Mouse (Mus musculus): Measurements from ENCODE around the gene L2hgdh. TPM values are rescaled to one million over a fixed set of nuclear protein-coding genes. Genes with fewer than 3 reads are reported as not detected.

Gene L2hgdh
- total and polyA plus RNA-seq, 3 experiments, result 18.3 to 31.6 TPM; not detected in 1

DNA sequence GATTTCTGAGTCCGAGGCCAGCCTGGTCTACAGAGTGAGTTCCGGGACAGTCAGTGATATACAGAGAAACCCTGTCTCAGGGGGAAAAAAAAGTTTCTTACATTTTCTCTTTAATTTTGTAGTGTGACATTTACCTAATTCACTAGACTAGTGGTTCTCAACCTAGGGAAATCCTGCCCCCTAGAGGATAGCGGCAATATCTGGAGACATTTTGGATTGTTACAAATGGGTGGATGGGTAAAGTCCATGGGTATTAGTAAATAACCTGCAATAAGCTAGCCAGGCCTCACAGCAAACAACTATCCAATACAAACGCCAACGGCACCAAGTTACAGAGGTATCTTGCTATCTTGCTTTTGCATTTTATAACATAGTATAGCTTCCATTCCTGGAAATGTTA lies 27.9 kb downstream of the L2hgdh start:
- Histone ChIP-seq H3K9me3 (replicated peaks; ENCODE audit: insufficient read depth, low read length) (no peaks in the 10 kb centered on the region), H3K4me1 (ENCODE audit: control insufficient read depth in 1 of 2, insufficient read depth in 2 of 2, low read length in 2 of 2) (no peaks in the 10 kb centered on the region), H3K79me2 (ENCODE audit: control insufficient read depth, insufficient read depth, low read length, poor library complexity) (no peaks in the 10 kb centered on the region), H3K9ac (ENCODE audit: control insufficient read depth, low read depth, low read length, poor library complexity, severe bottlenecking) (no peak overlapping the region), H3K36me3 (ENCODE audit: control insufficient read depth in 1 of 2, insufficient read depth in 2 of 2, low read length in 2 of 2) (no peaks in the 10 kb centered on the region; a peak in 1 of 4 replicates), H3K27ac (ENCODE audit: control insufficient read depth, low read depth, low read length) (no peak overlapping the region), H3K4me3 (ENCODE audit: control insufficient read depth in 1 of 2, insufficient read depth in 1 of 2, low read depth in 2 of 2, low read length in 2 of 2) (no peak overlapping the region), H3K27me3 (ENCODE audit: control insufficient read depth in 1 of 2, insufficient read depth in 2 of 2, low read length in 2 of 2) (no peaks in the 10 kb centered on the region)
- peak; percentile 73 for DNase-seq (ENCODE audit: low read depth, low spot score)
- TF ChIP-seq RAD21 (IDR thresholded peaks at IDR 0.05; ENCODE audit: low read depth, low read length) (peak; percentile 83), SMC3 (IDR thresholded peaks at IDR 0.05; ENCODE audit: low read depth, low read length) (peak; percentile 65), JUND (IDR thresholded peaks at IDR 0.05; ENCODE audit: low read depth, low read length) (no peak), UBTF (IDR thresholded peaks at IDR 0.05; ENCODE audit: borderline replicate concordance, insufficient read depth, low read depth, low read length) (no peak), MYC (IDR thresholded peaks at IDR 0.05; ENCODE audit: low read depth, low read length) (no peak), ZMIZ1 (IDR thresholded peaks at IDR 0.05; ENCODE audit: low read depth, low read length) (no peak), ELF1 (IDR thresholded peaks at IDR 0.05; ENCODE audit: low read depth, low read length) (no peak), ETS1 (IDR thresholded peaks at IDR 0.05; ENCODE audit: low read depth, low read length) (no peak), ZC3H11A (IDR thresholded peaks at IDR 0.05; ENCODE audit: low read depth, low read length) (peak; percentile 48), NELFE (IDR thresholded peaks at IDR 0.05; ENCODE audit: low read depth, low read length) (no peak), CTCF (IDR thresholded peaks at IDR 0.05 in 2 of 3, conservative IDR thresholded peaks at IDR 0.05 in 1 of 3; ENCODE audit: control insufficient read depth in 1 of 3, insufficient read depth in 1 of 3, low read depth in 2 of 3, low read length in 3 of 3, poor library complexity in 1 of 3, severe bottlenecking in 1 of 3) (peak; percentile 5 to 75 (median 62); a peak in 4 of 6 replicates)

DNA sequence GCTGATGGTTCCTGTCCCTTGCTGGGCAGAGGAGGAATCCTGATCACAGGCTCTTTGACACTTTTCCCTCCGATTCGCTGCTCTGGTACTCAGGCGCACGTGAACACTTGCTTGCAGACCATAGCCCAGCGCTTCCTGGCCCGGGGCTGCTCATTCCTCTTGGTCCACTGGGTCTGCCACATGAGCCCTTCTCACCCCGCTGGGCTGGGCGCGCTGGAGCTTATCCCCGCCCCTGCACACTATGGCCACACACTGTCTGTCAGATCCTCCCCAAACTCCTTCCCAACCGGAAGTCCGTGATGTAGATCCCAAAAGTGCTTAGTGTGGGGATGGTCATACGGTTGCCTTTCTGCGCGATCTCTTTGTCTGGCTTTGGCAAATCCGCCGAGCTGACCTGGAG lies 31.2 kb downstream of the L2hgdh start:
- Histone ChIP-seq H3K4me1 (ENCODE audit: control insufficient read depth in 1 of 2, insufficient read depth in 2 of 2, low read length in 2 of 2) (no peaks in the 10 kb centered on the region), H3K27me3 (ENCODE audit: control insufficient read depth in 1 of 2, insufficient read depth in 2 of 2, low read length in 2 of 2) (no peaks in the 10 kb centered on the region), H3K36me3 (ENCODE audit: control insufficient read depth in 1 of 2, insufficient read depth in 2 of 2, low read length in 2 of 2) (no peaks in the 10 kb centered on the region), H3K9me3 (replicated peaks; ENCODE audit: insufficient read depth, low read length) (no peaks in the 10 kb centered on the region), H3K9ac (ENCODE audit: control insufficient read depth, low read depth, low read length, poor library complexity, severe bottlenecking) (no peak overlapping the region), H3K27ac (ENCODE audit: control insufficient read depth, low read depth, low read length) (no peak overlapping the region), H3K4me3 (ENCODE audit: control insufficient read depth in 1 of 2, insufficient read depth in 1 of 2, low read depth in 2 of 2, low read length in 2 of 2) (no peak overlapping the region), H3K79me2 (ENCODE audit: control insufficient read depth, insufficient read depth, low read length, poor library complexity) (no peaks in the 10 kb centered on the region)
- TF ChIP-seq BHLHE40 (IDR thresholded peaks at IDR 0.05; ENCODE audit: borderline replicate concordance, low read depth, low read length) (no peak), TAL1 (IDR thresholded peaks at IDR 0.05; ENCODE audit: low read length) (no peak), MYB (IDR thresholded peaks at IDR 0.05; ENCODE audit: low read depth, low read length) (no peak), ZNF384 (IDR thresholded peaks at IDR 0.05; ENCODE audit: low read depth, low read length) (no peak), CTCF (IDR thresholded peaks at IDR 0.05 in 2 of 3, conservative IDR thresholded peaks at IDR 0.05 in 1 of 3; ENCODE audit: control insufficient read depth in 1 of 3, insufficient read depth in 1 of 3, low read depth in 2 of 3, low read length in 3 of 3, poor library complexity in 1 of 3, severe bottlenecking in 1 of 3) (no peak), USF2 (IDR thresholded peaks at IDR 0.05; ENCODE audit: borderline replicate concordance in 1 of 2, insufficient read depth in 1 of 2, low read depth in 1 of 2, low read length in 2 of 2) (no peak), ELF1 (IDR thresholded peaks at IDR 0.05; ENCODE audit: low read depth, low read length) (no peak), SIN3A (IDR thresholded peaks at IDR 0.05; ENCODE audit: low read length) (no peak), E2F4 (IDR thresholded peaks at IDR 0.05; ENCODE audit: borderline replicate concordance, low read depth, low read length) (no peak), UBTF (IDR thresholded peaks at IDR 0.05; ENCODE audit: borderline replicate concordance, insufficient read depth, low read depth, low read length) (no peak), TCF12 (IDR thresholded peaks at IDR 0.05; ENCODE audit: low read depth, low read length) (no peak), MYC (IDR thresholded peaks at IDR 0.05; ENCODE audit: low read depth, low read length) (no peak), HCFC1 (IDR thresholded peaks at IDR 0.05; ENCODE audit: low read depth, low read length) (no peak), MAX (IDR thresholded peaks at IDR 0.05; ENCODE audit: low read length) (no peak), CHD1 (IDR thresholded peaks at IDR 0.05; ENCODE audit: low read depth, low read length) (no peak), NRF1 (IDR thresholded peaks at IDR 0.05; ENCODE audit: insufficient read depth, low read depth, low read length, poor library complexity, severe bottlenecking) (no peak), ZKSCAN1 (IDR thresholded peaks at IDR 0.05; ENCODE audit: low read depth, low read length) (no peak)
- no peak for DNase-seq (ENCODE audit: low read depth, low spot score)
